Mouse (Mus musculus) neural tube, embryonic 12.5 days (tissue): Measurements from ENCODE around the gene Fdx1l. TPM values are rescaled to one million over a fixed set of nuclear protein-coding genes. Genes with fewer than 3 reads are reported as not detected.

ENCODE experiments used
- ATAC-seq: fragments of 200-750 bp; cut with Nextera tagmentation; 2 replicates; pipeline ENCODE4 v1.8.0; 2017; ENCODE audit warnings: low read depth, mild to moderate bottlenecking, moderate TSS enrichment, moderate library complexity; ENCODE audit not compliant: low FRiP score
- H3K27ac ChIP-seq: fragments of 300-500 bp; sonication (generic); 2 replicates; pipeline ENCODE4 v1.5.1; 2016
- H3K27me3 ChIP-seq: fragments of 300-500 bp; sonication (generic); replicated peaks from 2 replicates; pipeline ENCODE4 v1.6.1; 2016; ENCODE audit warnings: mild to moderate bottlenecking
- H3K36me3 ChIP-seq: fragments of 300-500 bp; sonication (generic); 2 replicates; pipeline ENCODE4 v1.6.1; 2016; ENCODE audit warnings: mild to moderate bottlenecking
- H3K4me1 ChIP-seq: fragments of 300-500 bp; sonication (generic); 2 replicates; pipeline ENCODE4 v1.6.1; 2016
- H3K4me2 ChIP-seq: fragments of 300-500 bp; sonication (generic); replicated peaks from 2 replicates; pipeline ENCODE4 v1.6.1; 2016; ENCODE audit warnings: mild to moderate bottlenecking
- H3K4me3 ChIP-seq: fragments of 300-500 bp; sonication (generic); 2 replicates; pipeline ENCODE4 v1.5.1; 2016
- H3K9ac ChIP-seq: fragments of 300-500 bp; sonication (generic); 2 replicates; pipeline ENCODE4 v1.6.1; 2016; ENCODE audit warnings: mild to moderate bottlenecking
- H3K9me3 ChIP-seq: fragments of 300-500 bp; sonication (generic); 2 replicates; pipeline ENCODE4 v1.6.1; 2016; ENCODE audit warnings: mild to moderate bottlenecking
- WGBS: fragments of 180-500 bp; shearing (Covaris S2); methylation state at CpG from one replicate; pipeline ENCODE4 v1.1.7; 2016; 5-methylcytosine and 5-hydroxymethylcytosine counted together
- microRNA counts: library from miRNA; unstranded; fragments of <30 nt; microRNA quantifications from one replicate; lab custom pipeline; 2017
- microRNA-seq: library from miRNA; unstranded; fragments of <30 nt; microRNA quantifications from one replicate; pipeline ENCODE4, GENCODE M21; 2017
- polyA plus RNA-seq: library from polyadenylated mRNA; unstranded; fragments of >200 nt; fragmentation: Nextera tagmentation; extraction: Ambion mirVana; gene quantifications from 2 replicates; pipeline ENCODE4 v1.2.1, GENCODE M21; 2016

Gene Fdx1l
- polyA plus RNA-seq, 1 experiment from 2014 or later, result 44.0 TPM

DNA sequence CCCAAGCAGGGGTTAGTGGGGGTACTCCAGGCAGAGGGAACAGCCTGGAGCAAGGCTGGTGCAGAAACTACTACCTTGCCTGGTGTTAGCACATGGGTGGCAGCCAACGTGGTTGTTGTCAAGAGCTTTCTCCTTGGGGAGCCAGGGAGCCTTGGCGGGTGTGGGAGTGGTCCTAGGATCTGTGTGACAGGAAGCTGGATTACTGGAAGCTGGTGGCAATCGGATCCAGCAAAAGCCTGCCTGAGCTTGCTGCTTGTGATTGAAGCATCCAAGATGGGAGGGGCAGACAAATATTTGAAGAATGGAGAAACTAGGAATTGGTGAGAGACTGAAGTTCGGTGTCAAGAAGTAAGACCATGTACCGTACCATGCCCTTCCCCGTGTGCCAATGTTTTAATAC is 51.1 kb downstream of the Fdx1l start:
- H3K9ac ChIP-seq, result no peak overlapping the region
- no peak for ATAC-seq
- H3K36me3 ChIP-seq, result no peaks in the 10 kb centered on the region
- no peak overlapping the region for H3K4me2 ChIP-seq
- peaks cover 22% of the 10 kb centered on the region for H3K27me3 ChIP-seq
- H3K27ac ChIP-seq, result no peak overlapping the region
- H3K4me3 ChIP-seq, result no peak overlapping the region
- no peaks in the 10 kb centered on the region for H3K9me3 ChIP-seq
- H3K4me1 ChIP-seq, result no peaks in the 10 kb centered on the region
- WGBS, result 66% methylated on average over 6 of the region's 6 CpGs

DNA sequence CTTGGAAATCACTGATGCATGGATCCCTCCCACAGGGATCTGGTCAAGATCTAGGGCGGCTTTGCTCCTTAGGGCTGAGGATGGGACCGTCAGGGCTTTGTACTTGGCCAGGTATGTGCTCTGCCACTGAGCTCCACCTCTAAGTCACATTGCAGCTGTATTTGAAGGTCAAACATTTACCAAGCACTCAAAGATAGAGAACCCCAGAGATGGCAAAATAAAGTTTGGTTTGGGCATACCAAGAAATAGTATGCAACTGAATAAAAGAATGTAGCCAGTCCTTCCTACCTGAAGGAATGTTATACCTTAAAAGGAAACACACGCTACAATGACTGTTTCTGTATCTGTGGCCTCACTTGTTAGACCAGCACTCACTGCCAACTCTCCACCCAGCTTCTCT is 52.1 kb downstream of the Fdx1l start:
- no peak for ATAC-seq
- Histone ChIP-seq H3K4me3 (no peak overlapping the region), H3K9me3 (no peaks in the 10 kb centered on the region), H3K9ac (no peak overlapping the region), H3K27ac (no peak overlapping the region), H3K4me2 (no peak overlapping the region), H3K4me1 (no peaks in the 10 kb centered on the region; the same call in 1 of the 2 replicates), H3K36me3 (no peaks in the 10 kb centered on the region), H3K27me3 (peaks cover 27% of the 10 kb centered on the region)
- 76% methylated on average over 3 of the region's 3 CpGs for WGBS

DNA sequence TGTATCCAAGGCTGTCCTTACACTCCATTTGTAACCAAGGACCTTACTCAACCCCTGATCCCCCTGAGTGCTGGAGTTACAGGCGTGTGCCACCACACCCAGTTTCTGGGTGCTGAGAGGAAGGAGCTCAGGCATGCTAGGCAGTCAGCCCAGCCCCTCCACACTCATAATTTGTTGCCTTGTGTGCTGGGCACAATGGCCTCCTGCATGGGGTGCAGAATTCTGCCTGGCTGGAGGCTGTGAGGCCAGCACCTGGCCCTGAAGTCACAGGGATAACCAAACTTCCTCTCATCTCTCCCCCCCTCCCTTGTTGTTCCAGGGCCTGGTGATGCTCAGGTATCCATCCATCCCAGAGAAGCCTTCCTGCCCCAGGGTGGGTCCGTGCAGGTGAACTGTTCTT is 54.8 kb downstream of the Fdx1l start:
- Histone ChIP-seq H3K4me1 (peaks cover 14% of the 10 kb centered on the region; the same call in 1 of the 2 replicates), H3K9me3 (no peaks in the 10 kb centered on the region), H3K4me2 (no peak overlapping the region), H3K27me3 (peaks cover 52% of the 10 kb centered on the region), H3K4me3 (no peak overlapping the region), H3K9ac (no peak overlapping the region), H3K36me3 (no peaks in the 10 kb centered on the region), H3K27ac (no peak overlapping the region)
- ATAC-seq, result no peak
- WGBS, result 76% methylated on average over 2 of the region's 2 CpGs

MicroRNA genes within 50 kb of the gene (microRNA counts, 519-probe panel; counts per million panel counts)
- 4,768 counts per million, percentile 83 among the panel's probes with 10 or more counts for microRNA mmu-miR-1900 (lab: Ali Mortazavi, UCI)

Small RNAs within 50 kb of the gene (microRNA-seq; reads per million reads assigned to microRNA genes)
- gene Mir1900, result not detected
- gene Mir7082, result 2.0 reads per million

Other genes with a start within 250 kb of the Fdx1l start
- gene A230050P20Rik, start 205.0 kb downstream of the Fdx1l start, polyA plus RNA-seq, result 1.4 and 1.6 TPM in 2 replicates
- gene Angptl6, start 193.9 kb downstream of the Fdx1l start, polyA plus RNA-seq, result 5.8 and 6.7 TPM in 2 replicates
- 54.1 and 58.6 TPM in 2 replicates for gene Ppan, start 185.4 kb downstream of the Fdx1l start, polyA plus RNA-seq
- gene Eif3g, start 175.0 kb downstream of the Fdx1l start, polyA plus RNA-seq, result 301 and 309 TPM in 2 replicates
- 89.4 and 92.4 TPM in 2 replicates for gene Dnmt1, start 113.7 kb downstream of the Fdx1l start, polyA plus RNA-seq
- gene S1pr2, start 96.8 kb downstream of the Fdx1l start, polyA plus RNA-seq, result 17.7 and 19.5 TPM in 2 replicates
- 116 and 121 TPM in 2 replicates for gene Mrpl4, start 70.9 kb downstream of the Fdx1l start, polyA plus RNA-seq
- 5.0 and 5.8 TPM in 2 replicates for gene Icam1, start 57.6 kb downstream of the Fdx1l start, polyA plus RNA-seq
- gene Icam4, start 44.2 kb downstream of the Fdx1l start, polyA plus RNA-seq, result 1.6 and 2.1 TPM in 2 replicates
- 0.14 and 0.15 TPM in 2 replicates for gene Icam5, start 41.5 kb downstream of the Fdx1l start, polyA plus RNA-seq
- gene Zglp1, start 6.5 kb downstream of the Fdx1l start, polyA plus RNA-seq, result 0.66 and 2.9 TPM in 2 replicates
- 0.96 and 1.7 TPM in 2 replicates for gene Gm49373, start 518 bp downstream of the Fdx1l start, polyA plus RNA-seq
- gene Gm38431, start 18.4 kb upstream of the Fdx1l start, polyA plus RNA-seq, result 1.6 and 2.8 TPM in 2 replicates
- gene Raver1, start 18.4 kb upstream of the Fdx1l start, polyA plus RNA-seq, result 54.2 and 63.4 TPM in 2 replicates
- 14.1 and 15.2 TPM in 2 replicates for gene Tyk2, start 57.6 kb upstream of the Fdx1l start, polyA plus RNA-seq
- 271 and 293 TPM in 2 replicates for gene Cdc37, start 76.4 kb upstream of the Fdx1l start, polyA plus RNA-seq
- gene Pde4a, start 92.1 kb upstream of the Fdx1l start, polyA plus RNA-seq, result 12.3 and 14.7 TPM in 2 replicates
- gene Keap1, start 165.7 kb upstream of the Fdx1l start, polyA plus RNA-seq, result 53.9 and 55.1 TPM in 2 replicates
- gene S1pr5, start 174.8 kb upstream of the Fdx1l start, polyA plus RNA-seq, result 1.5 and 2.0 TPM in 2 replicates
- gene Atg4d, start 191.7 kb upstream of the Fdx1l start, polyA plus RNA-seq, result 57.4 and 57.6 TPM in 2 replicates
- gene Kri1, start 214.4 kb upstream of the Fdx1l start, polyA plus RNA-seq, result 18.0 and 25.2 TPM in 2 replicates
- gene Cdkn2d, start 217.8 kb upstream of the Fdx1l start, polyA plus RNA-seq, result 94.6 and 96.1 TPM in 2 replicates
- gene Ap1m2, start 238.7 kb upstream of the Fdx1l start, polyA plus RNA-seq, result 0.65 and 1.3 TPM in 2 replicates
- 78.4 and 85.2 TPM in 2 replicates for gene Slc44a2, start 247.1 kb upstream of the Fdx1l start, polyA plus RNA-seq